Mouse (Mus musculus): ENCODE results near the gene Golph3. TPM values are rescaled to one million over a fixed set of nuclear protein-coding genes. Genes with fewer than 3 reads are reported as not detected.

Gene Golph3
- polyA plus RNA-seq, 1 experiment from 2014 or later: 94.8 TPM

- Histone ChIP-seq H3K4me2 (replicated peaks) (no peak overlapping the region), H3K36me3 (no peaks in the 10 kb centered on the region), H3K4me3 (no peak overlapping the region), H3K27me3 (no peaks in the 10 kb centered on the region), H3K9me3 (no peaks in the 10 kb centered on the region), H3K9ac (replicated peaks) (no peak overlapping the region), H3K4me1 (no peaks in the 10 kb centered on the region), H3K27ac (replicated peaks) (no peak overlapping the region)
- 71% methylated on average over 5 of the region's 6 CpGs for WGBS
- no peak for ATAC-seq (ENCODE audit: low FRiP score, low read depth)
These were observed 19.5 kb upstream of the Golph3 start for GRCm38 (mm10) chr15:12301771-12302170.

- no peaks in the 10 kb centered on the region for H3K36me3 ChIP-seq
- H3K27ac ChIP-seq (replicated peaks): no peak overlapping the region
- no peak overlapping the region for H3K4me3 ChIP-seq
- ATAC-seq (ENCODE audit: low FRiP score, low read depth): no peak
- H3K4me2 ChIP-seq (replicated peaks): no peak overlapping the region
- no peaks in the 10 kb centered on the region for H3K9me3 ChIP-seq
- H3K9ac ChIP-seq (replicated peaks): no peak overlapping the region
- 63% methylated on average over 8 of the region's 8 CpGs for WGBS
- H3K27me3 ChIP-seq: no peaks in the 10 kb centered on the region
- H3K4me1 ChIP-seq: no peaks in the 10 kb centered on the region
These were observed 14.8 kb upstream of the Golph3 start for GRCm38 (mm10) chr15:12306188-12307071.

- 72% methylated on average over 4 of the region's 4 CpGs for WGBS
- ATAC-seq (ENCODE audit: low FRiP score, low read depth): no peak
- no peaks in the 10 kb centered on the region for H3K9me3 ChIP-seq
- H3K36me3 ChIP-seq: no peaks in the 10 kb centered on the region
- H3K4me3 ChIP-seq: no peak overlapping the region
- H3K27me3 ChIP-seq: no peaks in the 10 kb centered on the region
- no peak overlapping the region for H3K4me2 ChIP-seq (replicated peaks)
- H3K4me1 ChIP-seq: no peaks in the 10 kb centered on the region
- no peak overlapping the region for H3K27ac ChIP-seq (replicated peaks)
- H3K9ac ChIP-seq (replicated peaks): no peak overlapping the region
These were observed 14.1 kb upstream of the Golph3 start for GRCm38 (mm10) chr15:12307114-12307513.

- Histone ChIP-seq H3K36me3 (no peaks in the 10 kb centered on the region), H3K27me3 (no peaks in the 10 kb centered on the region), H3K4me3 (no peak overlapping the region), H3K9me3 (no peaks in the 10 kb centered on the region), H3K4me1 (no peaks in the 10 kb centered on the region), H3K4me2 (replicated peaks) (no peak overlapping the region), H3K9ac (replicated peaks) (no peak overlapping the region), H3K27ac (replicated peaks) (no peak overlapping the region)
- 87% methylated on average over 5 of the region's 5 CpGs for WGBS
- no peak for ATAC-seq (ENCODE audit: low FRiP score, low read depth)
These were observed 12.7 kb upstream of the Golph3 start for GRCm38 (mm10) chr15:12308539-12308938.

- no peaks in the 10 kb centered on the region for H3K4me1 ChIP-seq
- no peak overlapping the region for H3K9ac ChIP-seq (replicated peaks)
- no peaks in the 10 kb centered on the region for H3K9me3 ChIP-seq
- ATAC-seq (ENCODE audit: low FRiP score, low read depth): no peak
- H3K36me3 ChIP-seq: no peaks in the 10 kb centered on the region
- H3K27me3 ChIP-seq: no peaks in the 10 kb centered on the region
- no peak overlapping the region for H3K4me2 ChIP-seq (replicated peaks)
- H3K27ac ChIP-seq (replicated peaks): no peak overlapping the region
- WGBS: 92% methylated on average over 4 of the region's 4 CpGs
- no peak overlapping the region for H3K4me3 ChIP-seq
These were observed 10.6 kb upstream of the Golph3 start for GRCm38 (mm10) chr15:12310676-12311075.

GRCm38 (mm10) chr15:12311465-12311864, 9.8 kb upstream of the Golph3 start:
- no peak overlapping the region for H3K27ac ChIP-seq (replicated peaks)
- no peak for ATAC-seq (ENCODE audit: low FRiP score, low read depth)
- H3K27me3 ChIP-seq: no peaks in the 10 kb centered on the region
- H3K4me1 ChIP-seq: no peaks in the 10 kb centered on the region
- no peaks in the 10 kb centered on the region for H3K36me3 ChIP-seq
- no peak overlapping the region for H3K4me3 ChIP-seq
- no peak overlapping the region for H3K9ac ChIP-seq (replicated peaks)
- no peak overlapping the region for H3K4me2 ChIP-seq (replicated peaks)
- 91% methylated on average over 7 of the region's 7 CpGs for WGBS
- no peaks in the 10 kb centered on the region for H3K9me3 ChIP-seq

GRCm38 (mm10) chr15:12313255-12313654, 8.0 kb upstream of the Golph3 start:
- H3K9ac ChIP-seq (replicated peaks): no peak overlapping the region
- no peaks in the 10 kb centered on the region for H3K4me1 ChIP-seq
- no peaks in the 10 kb centered on the region for H3K9me3 ChIP-seq
- ATAC-seq (ENCODE audit: low FRiP score, low read depth): no peak
- H3K36me3 ChIP-seq: no peaks in the 10 kb centered on the region
- no peak overlapping the region for H3K4me3 ChIP-seq
- H3K27ac ChIP-seq (replicated peaks): no peak overlapping the region
- H3K27me3 ChIP-seq: no peaks in the 10 kb centered on the region
- no peak overlapping the region for H3K4me2 ChIP-seq (replicated peaks)
- WGBS: 23% methylated on average over 1 of the region's 1 CpGs

- ATAC-seq (ENCODE audit: low FRiP score, low read depth): no peak
- WGBS: 86% methylated on average over 5 of the region's 5 CpGs
These were observed 6.7 kb upstream of the Golph3 start for GRCm38 (mm10) chr15:12314584-12314983.

GRCm38 (mm10) chr15:12315996-12316395, 5.3 kb upstream of the Golph3 start:
- H3K4me3 ChIP-seq: no peak overlapping the region
- no peaks in the 10 kb centered on the region for H3K36me3 ChIP-seq
- ATAC-seq (ENCODE audit: low FRiP score, low read depth): no peak
- H3K27me3 ChIP-seq: peaks cover 18% of the 10 kb centered on the region
- H3K9me3 ChIP-seq: no peaks in the 10 kb centered on the region
- H3K9ac ChIP-seq (replicated peaks): no peak overlapping the region
- H3K4me1 ChIP-seq: peaks cover 5% of the 10 kb centered on the region; the same call in 1 of the 2 replicates
- H3K4me2 ChIP-seq (replicated peaks): no peak overlapping the region
- H3K27ac ChIP-seq (replicated peaks): no peak overlapping the region
- WGBS: 74% methylated on average over 2 of the region's 2 CpGs

More at GRCm38 (mm10) chr15:12314584-12314983, 6.7 kb upstream of the Golph3 start:
- Histone ChIP-seq H3K36me3 (no peaks in the 10 kb centered on the region), H3K27me3 (peaks cover 11% of the 10 kb centered on the region; the same call in 1 of the 2 replicates), H3K4me3 (no peak overlapping the region), H3K9ac (replicated peaks) (no peak overlapping the region), H3K4me2 (replicated peaks) (no peak overlapping the region), H3K9me3 (no peaks in the 10 kb centered on the region), H3K27ac (replicated peaks) (no peak overlapping the region), H3K4me1 (no peaks in the 10 kb centered on the region)

- no peak overlapping the region for H3K9ac ChIP-seq (replicated peaks)
- H3K4me3 ChIP-seq: no peak overlapping the region
- H3K9me3 ChIP-seq: no peaks in the 10 kb centered on the region
- H3K36me3 ChIP-seq: no peaks in the 10 kb centered on the region
- H3K27me3 ChIP-seq: peaks cover 18% of the 10 kb centered on the region
- no peak for ATAC-seq (ENCODE audit: low FRiP score, low read depth)
- H3K4me1 ChIP-seq: peaks cover 5% of the 10 kb centered on the region; the same call in 1 of the 2 replicates
- 92% methylated on average over 5 of the region's 5 CpGs for WGBS
- H3K27ac ChIP-seq (replicated peaks): no peak overlapping the region
- no peak overlapping the region for H3K4me2 ChIP-seq (replicated peaks)
These were observed 4.0 kb upstream of the Golph3 start for GRCm38 (mm10) chr15:12317290-12317689.

- Histone ChIP-seq H3K27me3 (peaks cover 18% of the 10 kb centered on the region), H3K4me2 (replicated peaks) (no peak overlapping the region), H3K4me3 (no peak overlapping the region), H3K4me1 (peaks cover 14% of the 10 kb centered on the region), H3K36me3 (no peaks in the 10 kb centered on the region), H3K9me3 (no peaks in the 10 kb centered on the region), H3K27ac (replicated peaks) (no peak overlapping the region), H3K9ac (replicated peaks) (no peak overlapping the region)
- 86% methylated on average over 8 of the region's 8 CpGs for WGBS
- ATAC-seq (ENCODE audit: low FRiP score, low read depth): no peak
These were observed 2.8 kb upstream of the Golph3 start for GRCm38 (mm10) chr15:12318451-12318850.

- no peak overlapping the region for H3K27ac ChIP-seq (replicated peaks)
- H3K4me3 ChIP-seq: no peak overlapping the region
- H3K27me3 ChIP-seq: peaks cover 18% of the 10 kb centered on the region
- no peak overlapping the region for H3K4me2 ChIP-seq (replicated peaks)
- H3K36me3 ChIP-seq: no peaks in the 10 kb centered on the region
- ATAC-seq (ENCODE audit: low FRiP score, low read depth): no peak
- H3K9me3 ChIP-seq: no peaks in the 10 kb centered on the region
- 60% methylated on average over 5 of the region's 5 CpGs for WGBS
- no peak overlapping the region for H3K9ac ChIP-seq (replicated peaks)
- H3K4me1 ChIP-seq: peaks cover 26% of the 10 kb centered on the region
These were observed 1.4 kb upstream of the Golph3 start for GRCm38 (mm10) chr15:12319889-12320288.
